Mouse (Mus musculus): Measurements from ENCODE around the gene Stk39.

Stk39 gene

DNA sequence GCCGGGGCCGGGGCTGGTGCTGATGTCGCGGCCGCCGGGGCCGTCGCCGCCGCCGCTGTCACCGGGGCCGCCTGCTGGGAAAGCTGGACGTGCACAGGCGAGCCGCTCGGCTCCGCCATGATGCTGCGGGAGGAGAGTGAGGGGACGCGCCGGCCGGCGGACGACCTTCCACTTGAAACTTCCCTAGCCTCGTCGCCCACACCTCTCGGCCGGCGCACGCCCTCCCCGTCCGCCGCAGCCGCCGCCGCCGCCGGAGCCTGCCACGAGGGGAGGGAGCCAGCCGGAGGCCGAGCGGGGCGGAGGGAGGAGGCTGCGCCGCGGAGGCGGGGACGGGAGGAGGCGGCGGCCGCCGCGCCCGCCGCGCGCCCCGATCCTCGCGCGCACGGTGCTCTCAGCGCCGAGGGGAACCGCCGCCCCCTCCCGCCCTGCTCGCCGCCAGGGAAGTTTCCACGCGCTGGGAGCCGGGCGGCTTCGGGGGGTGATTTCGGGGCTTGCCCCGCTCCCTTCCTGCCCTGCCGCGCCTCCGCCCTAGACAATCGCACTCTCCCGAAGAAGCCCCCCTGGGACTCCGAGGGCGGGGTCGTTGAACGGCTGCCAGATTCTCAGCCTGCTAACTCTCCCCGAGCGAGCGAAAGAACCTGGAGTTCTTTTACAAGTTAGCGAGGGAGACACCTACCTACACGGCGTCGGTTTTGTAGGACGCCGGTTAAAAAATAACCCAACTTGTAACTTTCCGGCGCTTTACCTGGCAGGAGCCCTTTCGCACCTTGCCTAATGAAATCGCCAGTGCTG, at the start of gene Stk39:
Gene Stk39 (minus strand): TSS at position 510 of the 792 bp plus-strand sequence.
- peak; percentile 56 for DNase-seq

DNA sequence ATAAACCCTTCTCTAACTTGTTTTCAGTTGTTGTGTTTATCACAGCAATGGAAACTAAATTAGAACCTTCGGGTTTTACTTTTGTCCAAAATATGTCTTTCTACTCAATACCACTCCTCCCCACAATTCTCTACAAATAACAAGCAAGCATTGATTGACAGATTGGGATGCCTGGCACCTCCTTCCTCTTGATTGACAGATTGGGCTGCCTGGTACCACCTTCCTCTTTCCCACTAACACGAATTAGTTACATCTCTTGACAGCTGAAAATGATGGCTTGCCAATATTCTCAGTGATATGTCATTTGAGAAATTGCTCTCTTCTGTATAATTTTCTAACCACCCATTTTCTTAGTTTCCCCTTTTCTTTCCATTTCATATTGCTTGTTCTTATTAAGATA, 43.3 kb upstream of the Stk39 start:
- no peak for DNase-seq

DNA sequence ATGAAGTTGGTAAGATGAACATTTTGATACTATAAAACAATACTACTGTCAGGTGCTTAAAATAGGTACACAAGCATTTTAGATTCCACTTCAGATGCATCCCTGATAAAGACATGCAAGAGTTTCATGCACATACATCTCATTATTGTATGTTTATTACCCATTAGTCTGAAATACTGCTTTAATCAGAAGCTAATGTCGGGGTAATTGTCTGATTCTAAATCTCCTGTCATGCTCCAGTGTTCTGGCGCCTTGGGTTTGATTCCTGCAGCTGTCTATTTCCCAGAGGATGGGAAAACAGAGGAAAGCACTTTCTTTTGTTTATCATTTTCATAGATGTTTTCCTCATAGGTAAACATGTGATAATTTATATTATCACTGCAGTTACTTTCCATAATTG, 31.1 kb upstream of the Stk39 start:
- DNase-seq: no peak

DNA sequence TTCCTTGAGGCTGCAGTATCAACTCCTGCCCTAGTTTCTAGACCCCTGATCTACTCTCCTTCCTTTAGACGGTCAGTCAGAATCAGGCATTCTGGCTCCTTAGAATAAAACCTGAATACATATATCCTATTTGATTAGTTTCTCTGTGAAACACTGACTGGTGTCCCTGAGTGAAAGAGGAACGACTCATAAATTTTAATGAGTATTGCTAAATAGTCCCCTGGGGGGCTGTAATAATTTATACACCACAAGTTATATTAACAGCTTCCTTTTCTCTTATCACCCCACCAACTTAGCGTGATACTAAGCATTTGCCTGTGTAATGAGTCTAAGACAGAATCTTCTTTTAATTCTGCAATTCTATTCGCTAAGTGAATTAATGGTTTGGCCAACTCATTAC, 30.7 kb upstream of the Stk39 start:
- no peak for DNase-seq

DNA sequence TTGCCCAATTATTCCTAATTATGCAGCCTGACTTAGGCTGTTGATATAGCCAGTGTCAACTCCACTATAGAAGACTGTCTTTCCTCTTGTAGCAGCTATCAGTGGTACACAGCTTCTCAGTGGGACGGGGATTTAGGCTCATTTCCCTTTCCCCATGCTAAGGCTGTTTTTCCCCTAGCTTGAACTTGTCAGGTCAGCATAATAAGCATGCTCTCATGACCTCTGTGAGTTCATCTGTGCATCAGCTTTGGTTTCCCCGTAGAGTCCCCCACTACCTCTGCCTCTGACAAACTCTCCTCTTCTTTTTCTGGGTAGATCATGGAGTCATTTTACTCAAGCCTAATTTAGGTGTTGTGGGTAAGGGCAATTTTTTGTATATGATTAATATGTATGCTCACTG, 30.2 kb upstream of the Stk39 start:
- DNase-seq: no peak

DNA sequence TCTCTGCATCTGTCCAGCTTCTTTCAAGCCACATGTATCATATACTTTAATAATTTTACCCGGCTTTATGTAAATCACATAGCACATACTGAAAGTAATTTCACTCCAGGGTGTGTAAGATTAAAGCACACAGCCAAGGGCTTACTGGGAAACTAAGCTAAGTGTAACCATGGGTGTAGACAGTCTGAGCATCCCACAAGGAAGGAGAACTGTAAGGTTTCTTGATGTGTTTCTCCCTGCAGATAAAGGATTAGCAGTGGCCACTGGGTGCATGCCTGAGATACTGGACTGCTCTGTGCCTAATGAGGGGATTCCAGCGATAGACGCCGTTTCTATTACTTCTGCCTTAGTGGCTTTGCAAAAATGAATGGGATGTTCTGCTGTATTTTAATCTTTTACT, 14.2 kb upstream of the Stk39 start:
- no peak for DNase-seq

DNA sequence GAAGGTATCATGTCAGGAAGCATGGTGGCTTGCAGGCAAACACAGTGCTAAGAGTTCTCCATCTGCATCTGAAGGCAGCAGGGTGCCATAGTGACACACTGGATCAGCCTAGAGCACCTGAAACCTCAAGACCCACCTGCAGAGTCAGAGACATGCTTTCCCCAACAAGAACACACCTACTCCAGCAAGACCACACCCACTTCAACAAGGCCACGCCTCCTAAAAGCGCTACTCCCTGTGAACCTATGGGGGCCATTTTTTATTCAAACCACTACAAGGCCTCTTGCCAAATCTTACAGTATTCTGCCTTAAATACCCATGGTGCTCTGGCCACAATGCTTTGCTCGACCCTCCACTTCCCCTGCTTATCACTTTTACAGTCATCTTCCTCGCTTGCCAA, 13.1 kb upstream of the Stk39 start:
- no peak for DNase-seq

DNA sequence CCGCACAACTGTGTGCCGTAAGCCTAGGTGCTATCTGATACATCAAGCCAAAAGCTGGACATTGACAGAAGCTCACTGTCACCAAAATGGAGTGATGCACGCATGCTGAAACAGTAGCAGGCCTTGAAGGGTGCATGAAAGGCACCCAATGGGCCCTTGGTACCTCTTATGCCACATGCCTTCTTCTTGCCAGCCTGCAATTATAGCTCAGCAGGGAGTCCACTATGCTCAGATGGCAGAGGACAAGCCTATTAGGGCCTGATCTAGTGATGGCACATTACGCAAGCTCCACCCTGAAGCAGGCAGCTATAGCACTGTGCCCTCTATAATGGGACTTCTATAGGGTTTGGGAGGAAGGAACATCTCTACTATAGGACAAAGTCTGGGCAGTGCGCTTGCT, 10.8 kb upstream of the Stk39 start:
- no peak for DNase-seq

DNA sequence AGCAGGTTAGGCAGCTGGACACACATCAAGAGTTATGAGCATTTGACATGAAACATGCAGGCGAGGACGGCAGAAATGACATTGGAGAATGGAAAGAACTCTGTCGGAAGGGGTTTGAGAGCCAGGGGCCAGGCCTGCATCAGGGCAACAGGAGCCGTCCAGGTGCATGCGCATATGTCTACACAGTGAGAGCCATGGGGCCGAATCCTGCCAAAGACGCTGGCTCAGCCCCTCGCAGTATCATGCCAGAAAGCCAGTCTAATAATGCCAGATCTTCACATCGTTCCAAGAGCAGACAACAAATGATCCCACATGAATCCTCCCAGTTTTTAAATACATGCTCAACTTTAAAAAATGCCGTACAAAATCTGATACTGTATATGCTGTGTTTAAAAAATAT, 7.8 kb upstream of the Stk39 start:
- DNase-seq: no peak

DNA sequence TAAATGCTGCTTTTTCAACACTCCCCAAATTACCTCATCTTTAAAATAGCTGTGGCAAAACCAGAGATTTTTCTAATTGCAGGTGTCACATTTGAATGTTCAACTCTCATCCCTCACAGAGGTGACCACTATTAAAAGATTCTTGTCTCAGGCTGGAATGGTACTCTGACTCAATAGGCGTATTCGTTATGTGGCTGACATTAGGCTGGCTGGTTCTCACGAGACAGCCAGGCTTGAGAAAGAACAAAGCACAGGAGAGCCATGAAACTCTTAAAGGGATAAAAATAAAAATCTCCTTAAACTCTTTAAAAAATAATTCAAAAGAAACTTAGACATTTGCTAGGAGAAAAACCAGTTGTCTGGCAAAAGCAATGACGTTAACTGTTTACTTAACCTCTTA, 853 bp upstream of the Stk39 start:
- DNase-seq: no peak

DNA sequence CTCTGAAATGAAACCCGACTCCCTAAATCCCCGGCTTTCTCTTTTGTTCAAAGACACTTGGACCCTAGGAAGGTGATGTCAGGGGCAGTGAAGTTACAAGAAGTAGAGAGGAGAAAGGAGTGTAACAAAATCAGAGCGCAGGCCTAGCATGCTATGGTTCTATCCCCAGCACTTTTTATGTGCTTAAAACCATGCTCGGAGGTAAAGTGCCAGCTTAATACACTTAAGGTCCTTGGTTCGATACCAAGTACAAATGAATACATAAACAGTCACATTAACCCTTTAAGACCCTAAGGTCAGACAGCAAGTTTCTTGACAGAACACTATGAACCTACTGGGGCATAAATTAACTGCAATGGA, 463 bp upstream of the Stk39 start:
- DNase-seq: no peak

DNA sequence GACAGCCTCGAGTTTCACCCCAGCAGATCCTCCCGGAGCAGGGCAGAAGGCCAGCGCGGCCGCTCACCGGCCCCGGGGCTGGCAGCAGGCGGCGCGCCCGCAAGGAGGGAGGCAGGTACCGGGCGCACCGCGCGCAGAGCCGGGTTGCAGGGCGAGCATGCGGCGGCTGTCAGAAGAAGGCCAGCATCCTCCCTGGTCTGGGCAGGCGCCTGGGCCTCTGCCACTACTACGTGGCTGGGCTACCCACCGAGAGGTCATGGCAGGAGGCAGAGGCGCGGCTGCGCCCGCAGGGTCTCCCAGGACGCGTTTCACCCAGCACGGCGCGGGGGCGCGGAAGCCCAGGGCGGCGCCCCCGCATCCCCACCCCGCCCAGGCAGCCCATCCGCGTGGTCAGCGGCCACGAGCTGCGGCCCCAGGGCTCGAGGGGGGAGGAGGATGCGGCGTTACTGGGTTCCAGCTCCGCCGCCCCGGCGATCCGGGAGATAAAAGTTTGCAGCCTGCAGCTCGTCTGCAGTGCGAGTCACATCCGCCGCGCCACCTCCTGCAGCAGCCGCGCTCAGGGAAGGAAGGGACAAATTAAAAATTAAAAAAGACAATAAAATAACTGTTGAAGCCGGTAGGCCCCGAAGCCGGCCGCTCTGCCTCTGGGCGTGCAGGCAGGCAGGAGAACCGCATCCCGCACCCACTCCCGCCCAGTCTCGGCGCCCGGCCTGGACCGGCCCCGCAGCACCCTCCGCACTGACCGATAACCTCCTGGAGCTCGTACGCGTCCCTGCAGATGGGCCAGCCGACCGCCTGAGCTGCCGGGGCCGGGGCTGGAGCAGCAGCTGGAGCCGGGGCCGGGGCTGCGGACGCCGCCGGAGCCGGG, 943 bp downstream of the Stk39 start:
- DNase-seq: peak; percentile 30

DNA sequence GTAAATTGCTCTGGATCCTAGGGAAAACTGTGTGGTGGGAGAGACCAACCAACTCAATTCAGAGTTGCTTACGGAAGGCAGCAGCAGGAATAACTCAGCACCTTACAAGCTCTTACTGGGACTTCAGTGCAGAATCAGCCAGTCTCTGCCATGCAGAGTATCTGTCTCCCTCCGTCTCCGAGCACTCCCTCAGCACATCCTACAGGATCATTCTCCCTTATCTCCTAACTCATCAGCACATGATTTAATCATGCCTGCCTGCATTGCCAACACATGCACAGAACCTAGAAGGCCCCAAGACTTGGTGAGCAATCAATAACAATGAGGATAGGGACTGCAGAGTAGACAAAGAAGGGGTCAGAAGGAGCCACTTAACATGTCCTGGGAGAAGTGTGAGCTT, 2.6 kb downstream of the Stk39 start:
- no peak for DNase-seq

DNA sequence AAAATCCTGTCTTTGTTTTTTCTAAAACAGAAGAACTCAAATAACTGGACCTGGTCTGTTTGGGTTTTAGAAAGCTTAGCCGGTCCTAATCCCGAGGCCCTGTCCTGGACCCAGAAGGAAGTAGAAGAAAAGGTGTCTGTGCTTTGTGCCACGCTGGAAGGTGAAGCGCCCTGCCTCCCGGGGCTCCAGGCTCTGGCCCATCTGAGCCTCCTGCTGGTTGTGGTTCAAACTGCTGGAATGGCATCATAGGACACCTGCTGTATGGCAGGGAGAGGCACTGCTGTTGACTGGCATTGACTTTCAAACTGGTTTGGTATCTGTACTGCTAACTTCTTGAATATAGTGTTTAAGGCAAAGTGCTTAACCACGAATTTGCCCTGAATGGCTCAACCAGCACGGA, 3.4 kb downstream of the Stk39 start:
- no peak for DNase-seq

DNA sequence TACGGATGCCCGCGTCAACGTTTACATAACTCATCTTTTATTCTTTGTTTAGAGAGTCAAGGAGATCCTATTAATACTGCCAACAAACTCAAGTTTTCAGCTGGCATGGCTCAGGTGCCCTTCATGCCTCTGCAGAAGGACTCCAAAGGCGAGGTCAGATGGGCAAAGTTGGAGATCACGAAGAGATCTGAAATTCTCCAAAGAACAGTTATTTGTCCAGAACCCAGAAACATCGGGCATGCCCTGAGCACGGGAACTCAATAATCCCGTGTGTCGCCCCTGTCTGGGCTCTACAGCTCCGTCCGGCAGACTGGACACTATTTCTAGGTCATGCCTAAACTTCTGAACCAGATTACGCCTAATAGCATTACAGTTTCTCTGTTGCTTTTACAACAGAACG, 3.8 kb downstream of the Stk39 start:
- no peak for DNase-seq

DNA sequence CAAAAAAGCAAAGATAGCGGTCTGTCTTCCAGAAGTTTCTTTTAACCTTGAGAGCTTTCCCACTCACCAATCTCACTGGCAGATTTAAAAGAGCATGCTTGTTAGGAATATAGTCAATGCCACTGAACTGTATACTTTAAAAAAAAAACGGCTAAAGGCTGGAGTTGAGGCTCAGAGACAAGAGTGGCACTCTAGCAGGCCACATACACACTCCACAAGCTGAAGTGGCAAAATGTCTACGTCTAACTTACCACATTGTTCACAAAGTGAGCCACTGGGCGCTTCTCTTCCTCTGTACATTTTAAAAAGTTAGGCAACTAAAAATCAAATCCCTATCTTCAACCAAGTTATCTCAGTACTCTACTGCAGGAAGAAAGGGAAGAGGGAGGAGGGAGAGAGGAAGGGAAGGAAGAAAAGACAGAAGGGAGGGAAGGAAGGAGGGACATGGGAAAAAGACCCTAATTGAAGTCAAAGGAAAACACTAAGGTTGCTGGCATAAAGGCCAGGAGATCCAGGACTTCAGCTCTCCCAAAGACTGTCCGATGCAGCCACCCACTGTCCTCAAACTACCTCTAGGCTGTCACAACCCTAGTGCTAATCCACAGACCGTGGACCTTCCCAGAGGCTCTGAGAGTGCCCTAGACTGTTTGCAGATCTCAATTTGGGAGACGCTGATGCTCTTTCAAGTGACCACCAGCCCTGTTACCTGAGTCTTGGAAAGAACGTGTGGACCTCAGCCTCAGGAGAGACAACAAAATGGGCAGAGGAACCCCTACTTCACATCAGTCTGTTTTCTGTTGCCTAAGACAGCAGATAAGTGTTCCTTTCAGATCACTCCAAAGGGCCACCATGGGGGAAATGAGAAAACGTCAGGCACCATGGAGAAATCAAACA, 4.7 kb downstream of the Stk39 start:
- no peak for DNase-seq

DNA sequence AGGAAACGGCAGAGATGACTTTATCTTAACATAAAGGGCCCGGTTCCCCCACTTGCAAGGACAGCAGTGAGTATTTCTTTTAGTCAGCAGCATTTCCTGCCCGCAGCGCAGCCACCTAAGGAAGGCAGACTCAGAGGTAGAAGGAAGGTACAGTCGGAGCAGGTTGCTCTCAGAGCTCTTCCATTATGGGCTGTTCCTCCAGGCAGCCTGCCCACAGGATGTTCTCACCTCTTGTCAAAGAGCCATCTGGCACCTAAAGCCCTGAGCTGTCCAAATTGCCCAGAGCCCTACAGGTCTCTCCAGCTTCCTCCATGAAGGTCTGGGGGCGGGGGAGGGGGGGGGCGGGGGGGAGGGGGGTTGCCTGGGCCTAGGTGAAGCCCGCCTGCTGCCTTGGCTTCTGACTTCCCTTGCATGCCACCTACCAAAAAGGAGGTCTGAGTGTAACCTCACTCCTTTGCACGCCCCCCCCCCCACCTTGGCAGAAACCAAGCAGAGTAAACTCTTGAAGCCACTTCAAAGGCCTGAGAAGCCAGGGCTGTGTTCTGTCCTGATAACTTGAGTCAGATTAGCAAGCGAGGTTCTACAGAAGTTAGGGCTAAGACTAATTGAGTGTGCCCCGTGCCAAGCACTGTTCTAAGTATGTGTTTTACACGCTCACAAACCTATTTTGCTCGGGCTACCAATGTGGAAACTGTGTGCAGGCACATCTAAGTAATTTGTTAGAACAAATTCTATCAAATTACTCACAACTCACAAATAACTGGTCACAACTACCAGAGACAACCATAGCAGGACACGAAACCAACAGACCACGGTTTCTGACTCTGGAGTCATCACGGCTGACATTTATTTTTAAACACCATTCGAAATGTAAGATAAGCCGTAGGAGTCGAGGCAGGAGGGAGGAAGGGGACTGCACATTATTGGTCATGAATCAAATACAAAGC, 5.7 kb downstream of the Stk39 start:
- no peak for DNase-seq

DNA sequence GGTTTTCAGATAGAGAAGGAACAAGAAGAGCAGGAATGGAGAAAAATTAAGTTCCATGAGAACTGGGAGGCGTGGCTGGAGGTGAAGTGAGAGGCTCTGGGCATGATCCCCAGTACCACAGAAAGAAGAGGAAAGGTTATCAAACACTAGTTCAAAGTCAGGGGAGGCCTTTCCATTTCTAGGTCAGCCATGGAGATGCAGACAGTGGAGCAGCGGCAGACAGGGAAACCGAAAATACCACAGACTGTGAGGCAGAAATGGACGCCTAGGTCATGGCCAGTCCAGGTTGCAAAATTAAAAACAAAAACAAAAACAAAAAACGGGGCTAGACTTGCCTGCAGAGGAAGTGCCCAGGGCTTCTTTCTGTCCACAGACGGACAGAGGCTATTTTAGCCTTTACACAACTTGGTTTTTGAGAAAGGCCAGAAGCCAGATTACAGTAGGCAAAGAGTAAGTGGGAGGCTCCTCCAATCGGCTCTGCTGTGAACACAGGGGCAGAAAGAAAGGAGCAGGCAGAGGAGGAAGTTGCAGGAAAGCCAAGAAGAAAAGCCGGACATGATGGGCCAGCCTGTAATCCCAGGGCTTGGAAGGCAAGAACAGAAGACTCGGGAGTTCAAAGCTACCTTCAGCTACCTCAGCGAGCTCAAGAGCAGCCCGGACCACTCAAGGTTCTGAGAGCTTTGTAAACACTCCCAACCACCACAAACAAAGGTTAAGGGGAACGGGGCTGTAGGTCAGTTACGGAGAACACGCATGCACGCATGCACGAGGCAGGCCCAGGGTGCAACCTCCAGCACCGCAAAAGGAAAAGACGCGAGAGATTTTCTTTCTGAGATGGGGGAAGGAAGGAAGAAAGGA, 6.6 kb downstream of the Stk39 start:
- DNase-seq: no peak

DNA sequence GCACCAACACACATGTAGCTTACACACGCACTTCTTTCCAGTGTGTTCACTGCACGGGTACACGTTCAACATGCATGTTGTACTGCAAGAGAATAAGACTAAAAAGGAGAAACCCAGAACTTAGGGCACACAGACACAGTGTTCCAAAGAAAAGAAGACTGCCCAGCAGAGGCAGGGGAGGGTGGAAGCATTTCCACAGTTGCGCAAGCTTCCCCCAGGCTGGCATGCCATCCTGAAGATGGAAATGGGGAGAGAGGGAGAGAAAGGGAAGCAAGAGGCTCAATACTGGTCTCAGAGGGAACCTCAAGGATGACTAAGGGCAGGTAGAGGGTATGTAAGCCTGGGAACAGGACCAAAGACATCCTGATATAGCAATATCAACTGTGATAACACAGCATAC, 7.6 kb downstream of the Stk39 start:
- no peak for DNase-seq

DNA sequence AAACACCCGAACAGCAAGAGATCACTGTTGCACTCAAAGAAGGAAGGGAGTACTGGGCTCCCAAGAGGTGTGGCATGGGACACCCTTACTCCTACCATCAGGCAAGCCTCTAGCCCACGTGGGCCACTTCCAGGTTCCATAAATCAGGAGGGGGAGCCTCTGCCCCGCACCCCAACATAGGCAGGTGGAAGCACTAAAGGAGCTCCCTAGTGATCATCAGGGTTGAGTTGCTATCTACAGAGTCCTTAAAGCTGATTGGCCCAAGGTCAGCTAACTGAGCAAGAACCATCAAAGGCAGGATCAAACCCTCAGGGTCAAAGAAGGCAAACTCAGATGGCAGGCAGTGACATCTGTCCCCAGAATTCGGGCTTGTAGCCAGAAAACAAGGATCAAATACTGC, 8.3 kb downstream of the Stk39 start:
- no peak for DNase-seq

DNA sequence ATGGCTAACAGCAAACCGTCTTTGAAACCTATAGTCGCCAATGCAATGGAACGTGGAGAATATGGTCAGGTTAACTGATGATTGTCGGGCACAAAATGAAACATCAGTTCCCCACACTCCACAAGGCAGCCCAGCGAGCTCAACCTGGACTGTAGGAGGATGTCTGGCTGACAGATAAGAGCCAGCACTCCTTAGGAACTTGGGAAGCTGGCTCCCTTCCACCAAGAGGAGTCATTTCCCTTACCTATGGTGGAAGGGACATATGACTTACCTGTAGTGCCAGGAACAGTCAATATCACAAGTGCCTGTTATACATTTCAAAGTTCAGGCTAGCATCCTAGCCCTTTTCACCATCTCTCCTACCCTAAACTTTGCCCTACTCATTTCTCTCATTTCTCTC, 14.0 kb downstream of the Stk39 start:
- DNase-seq: no peak

Measured in layer of hippocampus, adult 9-11 months (tissue).